Mouse (Mus musculus): ENCODE measurements around the gene Cpb2.

DNA sequence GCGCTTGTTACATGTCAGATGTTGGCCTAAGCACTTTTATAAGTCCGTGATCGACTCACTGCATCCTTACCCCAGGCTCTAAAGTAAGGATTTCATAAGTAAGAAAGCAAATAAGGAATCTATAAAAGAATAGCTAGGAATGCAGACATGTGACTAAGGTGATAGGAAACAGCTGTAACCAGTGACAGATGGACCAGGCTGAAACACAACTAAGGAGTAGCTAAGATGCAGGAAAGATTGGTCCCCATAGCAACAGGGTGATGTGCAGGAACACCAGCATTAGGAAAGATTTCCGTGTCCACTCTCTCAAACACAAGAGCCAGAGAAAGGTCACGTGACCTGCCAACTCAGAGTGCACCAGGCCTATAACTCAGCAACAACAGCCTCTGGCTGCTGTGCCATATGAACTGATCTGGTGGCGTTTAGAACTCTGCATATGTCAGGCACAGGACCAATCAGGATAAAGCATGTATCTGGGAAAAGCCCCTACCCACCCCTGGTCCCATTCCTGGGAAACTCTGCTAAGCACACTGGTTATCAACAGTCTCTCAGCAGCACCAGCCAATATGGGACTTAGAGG lies 33.4 kb upstream of the Cpb2 start:
- TF ChIP-seq CTCF (IDR thresholded peaks at IDR 0.05 in 2 of 3, conservative IDR thresholded peaks at IDR 0.05 in 1 of 3; ENCODE audit: control insufficient read depth in 1 of 3, insufficient read depth in 1 of 3, low read depth in 2 of 3, low read length in 3 of 3, poor library complexity in 1 of 3, severe bottlenecking in 1 of 3) (no peak), KAT2A (conservative IDR thresholded peaks at IDR 0.05; ENCODE audit: low read depth, low read length) (no peak)
